Mouse (Mus musculus): ENCODE results near the gene Agps. TPM values are rescaled to one million over a fixed set of nuclear protein-coding genes. Genes with fewer than 3 reads are reported as not detected.

Gene Agps
- polyA plus RNA-seq (2014; fragmentation: Nextera tagmentation; extraction: Ambion mirVana): 61.4 and 66.2 TPM in 2 replicates

- Histone ChIP-seq H3K4me1 (ENCODE audit: control insufficient read depth, insufficient read depth, low read length) (peaks cover 8% of the 10 kb centered on the region), H3K36me3 (ENCODE audit: control insufficient read depth, insufficient read depth, low read length) (no peaks in the 10 kb centered on the region), H3K4me3 (ENCODE audit: low read depth, low read length) (peak within 1 kb of the TSS; percentile 78), H3K4me2 (ENCODE audit: low read depth) (peak within 1 kb of the TSS; percentile 84), H3K9me3 (ENCODE audit: control insufficient read depth, low read length) (no peaks in the 10 kb centered on the region), H3K9ac (ENCODE audit: low read length) (peak within 1 kb of the TSS; percentile 83), H3K27me3 (ENCODE audit: control insufficient read depth, insufficient read depth, low read length) (no peaks in the 10 kb centered on the region), H3K27ac (ENCODE audit: low read depth, low read length) (peak within 1 kb of the TSS; percentile 63)
- peak; percentile 94 for ATAC-seq (ENCODE audit: insufficient read depth, low FRiP score, low TSS enrichment)
- WGBS: under 1% methylated on average over 58 of the region's 86 CpGs
- peak; percentile 89 for DNase-seq (ENCODE audit: low spot score)
These were observed at the start of gene Agps for GRCm38 (mm10) chr2:75831881-75832633. Gene Agps, plus strand, starts transcription at chr2:75832177.

- peak; percentile 44 for DNase-seq (ENCODE audit: low spot score)
- 21% methylated on average over 6 of the region's 6 CpGs for WGBS
- Histone ChIP-seq H3K4me1 (ENCODE audit: control insufficient read depth, insufficient read depth, low read length) (no peaks in the 10 kb centered on the region), H3K27me3 (ENCODE audit: control insufficient read depth, insufficient read depth, low read length) (no peaks in the 10 kb centered on the region), H3K36me3 (ENCODE audit: control insufficient read depth, insufficient read depth, low read length) (no peaks in the 10 kb centered on the region), H3K4me2 (ENCODE audit: low read depth) (no peak overlapping the region), H3K27ac (ENCODE audit: low read depth, low read length) (no peak overlapping the region), H3K9ac (ENCODE audit: low read length) (no peak overlapping the region), H3K9me3 (ENCODE audit: control insufficient read depth, low read length) (no peaks in the 10 kb centered on the region), H3K4me3 (ENCODE audit: low read depth, low read length) (no peak overlapping the region)
- ATAC-seq (ENCODE audit: insufficient read depth, low FRiP score, low TSS enrichment): no peak
These were observed 45.9 kb upstream of the Agps start for GRCm38 (mm10) chr2:75786075-75786474.

- Histone ChIP-seq H3K27ac (ENCODE audit: low read depth, low read length) (no peak overlapping the region), H3K4me3 (ENCODE audit: low read depth, low read length) (no peak overlapping the region), H3K36me3 (ENCODE audit: control insufficient read depth, insufficient read depth, low read length) (no peaks in the 10 kb centered on the region), H3K9me3 (ENCODE audit: control insufficient read depth, low read length) (no peaks in the 10 kb centered on the region), H3K9ac (ENCODE audit: low read length) (no peak overlapping the region), H3K27me3 (ENCODE audit: control insufficient read depth, insufficient read depth, low read length) (no peaks in the 10 kb centered on the region), H3K4me2 (ENCODE audit: low read depth) (no peak overlapping the region), H3K4me1 (ENCODE audit: control insufficient read depth, insufficient read depth, low read length) (no peaks in the 10 kb centered on the region)
- DNase-seq (ENCODE audit: low spot score) (no peak), ATAC-seq (ENCODE audit: insufficient read depth, low FRiP score, low TSS enrichment) (no peak)
- 80% methylated on average over 3 of the region's 3 CpGs for WGBS
These were observed 43.5 kb upstream of the Agps start for GRCm38 (mm10) chr2:75788511-75788910.

- Histone ChIP-seq H3K4me2 (ENCODE audit: low read depth) (no peak overlapping the region), H3K27me3 (ENCODE audit: control insufficient read depth, insufficient read depth, low read length) (no peaks in the 10 kb centered on the region), H3K4me1 (ENCODE audit: control insufficient read depth, insufficient read depth, low read length) (no peaks in the 10 kb centered on the region), H3K27ac (ENCODE audit: low read depth, low read length) (no peak overlapping the region), H3K4me3 (ENCODE audit: low read depth, low read length) (no peak overlapping the region), H3K9me3 (ENCODE audit: control insufficient read depth, low read length) (no peaks in the 10 kb centered on the region), H3K9ac (ENCODE audit: low read length) (no peak overlapping the region), H3K36me3 (ENCODE audit: control insufficient read depth, insufficient read depth, low read length) (no peaks in the 10 kb centered on the region)
- DNase-seq (ENCODE audit: low spot score): no peak
- 51% methylated on average over 14 of the region's 14 CpGs for WGBS
- ATAC-seq (ENCODE audit: insufficient read depth, low FRiP score, low TSS enrichment): no peak
These were observed 41.9 kb upstream of the Agps start for GRCm38 (mm10) chr2:75789959-75790523.

- no peak overlapping the region for H3K27ac ChIP-seq (ENCODE audit: low read depth, low read length)
- 79% methylated on average over 18 of the region's 18 CpGs for WGBS
- H3K4me2 ChIP-seq (ENCODE audit: low read depth): no peak overlapping the region
- H3K9me3 ChIP-seq (ENCODE audit: control insufficient read depth, low read length): no peaks in the 10 kb centered on the region
- no peak for DNase-seq (ENCODE audit: low spot score)
- H3K4me1 ChIP-seq (ENCODE audit: control insufficient read depth, insufficient read depth, low read length): no peaks in the 10 kb centered on the region
- no peak overlapping the region for H3K4me3 ChIP-seq (ENCODE audit: low read depth, low read length)
- H3K9ac ChIP-seq (ENCODE audit: low read length): no peak overlapping the region
- no peak for ATAC-seq (ENCODE audit: insufficient read depth, low FRiP score, low TSS enrichment)
- no peaks in the 10 kb centered on the region for H3K27me3 ChIP-seq (ENCODE audit: control insufficient read depth, insufficient read depth, low read length)
- no peaks in the 10 kb centered on the region for H3K36me3 ChIP-seq (ENCODE audit: control insufficient read depth, insufficient read depth, low read length)
These were observed 40.2 kb upstream of the Agps start for GRCm38 (mm10) chr2:75791561-75792308.

- Histone ChIP-seq H3K4me1 (ENCODE audit: control insufficient read depth, insufficient read depth, low read length) (no peaks in the 10 kb centered on the region), H3K4me3 (ENCODE audit: low read depth, low read length) (no peak overlapping the region), H3K36me3 (ENCODE audit: control insufficient read depth, insufficient read depth, low read length) (no peaks in the 10 kb centered on the region), H3K27me3 (ENCODE audit: control insufficient read depth, insufficient read depth, low read length) (no peaks in the 10 kb centered on the region), H3K9ac (ENCODE audit: low read length) (no peak overlapping the region), H3K9me3 (ENCODE audit: control insufficient read depth, low read length) (no peaks in the 10 kb centered on the region), H3K4me2 (ENCODE audit: low read depth) (no peak overlapping the region), H3K27ac (ENCODE audit: low read depth, low read length) (no peak overlapping the region)
- WGBS: 64% methylated on average over 12 of the region's 12 CpGs
- DNase-seq (ENCODE audit: low spot score): peak; percentile 35
- ATAC-seq (ENCODE audit: insufficient read depth, low FRiP score, low TSS enrichment): no peak
These were observed 39.4 kb upstream of the Agps start for GRCm38 (mm10) chr2:75792377-75793203.

- no peak for ATAC-seq (ENCODE audit: insufficient read depth, low FRiP score, low TSS enrichment)
- 76% methylated on average over 2 of the region's 2 CpGs for WGBS
These were observed 35.8 kb upstream of the Agps start for GRCm38 (mm10) chr2:75796181-75796580.

GRCm38 (mm10) chr2:75798434-75798970 lies 33.5 kb upstream of the Agps start:
- H3K9ac ChIP-seq (ENCODE audit: low read length): no peak overlapping the region

More at GRCm38 (mm10) chr2:75796181-75796580, 35.8 kb upstream of the Agps start:
- Histone ChIP-seq H3K4me1 (ENCODE audit: control insufficient read depth, insufficient read depth, low read length) (no peaks in the 10 kb centered on the region), H3K9me3 (ENCODE audit: control insufficient read depth, low read length) (no peaks in the 10 kb centered on the region), H3K9ac (ENCODE audit: low read length) (no peak overlapping the region), H3K4me3 (ENCODE audit: low read depth, low read length) (no peak overlapping the region), H3K4me2 (ENCODE audit: low read depth) (no peak overlapping the region), H3K27me3 (ENCODE audit: control insufficient read depth, insufficient read depth, low read length) (no peaks in the 10 kb centered on the region), H3K36me3 (ENCODE audit: control insufficient read depth, insufficient read depth, low read length) (no peaks in the 10 kb centered on the region), H3K27ac (ENCODE audit: low read depth, low read length) (no peak overlapping the region)
- DNase-seq (ENCODE audit: low spot score): no peak

More at GRCm38 (mm10) chr2:75798434-75798970, 33.5 kb upstream of the Agps start:
- Histone ChIP-seq H3K9me3 (ENCODE audit: control insufficient read depth, low read length) (no peaks in the 10 kb centered on the region), H3K27ac (ENCODE audit: low read depth, low read length) (no peak overlapping the region), H3K4me3 (ENCODE audit: low read depth, low read length) (no peak overlapping the region), H3K36me3 (ENCODE audit: control insufficient read depth, insufficient read depth, low read length) (no peaks in the 10 kb centered on the region), H3K4me2 (ENCODE audit: low read depth) (no peak overlapping the region), H3K4me1 (ENCODE audit: control insufficient read depth, insufficient read depth, low read length) (no peaks in the 10 kb centered on the region), H3K27me3 (ENCODE audit: control insufficient read depth, insufficient read depth, low read length) (no peaks in the 10 kb centered on the region)
- DNase-seq (ENCODE audit: low spot score) (no peak), ATAC-seq (ENCODE audit: insufficient read depth, low FRiP score, low TSS enrichment) (no peak)
- 61% methylated on average over 4 of the region's 4 CpGs for WGBS
